Mouse (Mus musculus) G1E (cell line): ENCODE data around the gene Gm3402.

Source experiments
- CTCF ChIP-seq: IDR thresholded peaks from 2 replicates; pipeline ENCODE4 v1.5.1; 2012; ENCODE audit warnings: low read depth, low read length, inconsistent platforms, mixed read lengths
- GATA1 ChIP-seq: IDR thresholded peaks from 2 replicates; pipeline ENCODE4 v1.6.1; 2012; ENCODE audit warnings: borderline replicate concordance, low read length, inconsistent platforms, mixed read lengths
- GATA2 ChIP-seq: IDR thresholded peaks from 2 replicates; pipeline ENCODE4 v1.6.1; 2012; ENCODE audit warnings: low read depth, low read length, inconsistent platforms, borderline replicate concordance
- POLR2AphosphoS5 ChIP-seq: IDR thresholded peaks from 2 replicates; pipeline ENCODE4 v1.6.1; 2012; ENCODE audit warnings: low read depth, low read length, inconsistent platforms; ENCODE audit not compliant: insufficient replicate concordance
- TAL1 ChIP-seq: conservative IDR thresholded peaks from 2 replicates; pipeline ENCODE4 v1.6.1; 2012; ENCODE audit warnings: low read depth, low read length, inconsistent platforms, mixed read lengths

GRCm38 (mm10) chr5:146466663-146467062, 47.3 kb upstream of the Gm3402 start:
- TF ChIP-seq CTCF (no peak), TAL1 (no peak), GATA1 (no peak), POLR2AphosphoS5 (no peak), GATA2 (no peak)
